Mouse (Mus musculus): ENCODE results near the gene Cisd1.

DNA sequence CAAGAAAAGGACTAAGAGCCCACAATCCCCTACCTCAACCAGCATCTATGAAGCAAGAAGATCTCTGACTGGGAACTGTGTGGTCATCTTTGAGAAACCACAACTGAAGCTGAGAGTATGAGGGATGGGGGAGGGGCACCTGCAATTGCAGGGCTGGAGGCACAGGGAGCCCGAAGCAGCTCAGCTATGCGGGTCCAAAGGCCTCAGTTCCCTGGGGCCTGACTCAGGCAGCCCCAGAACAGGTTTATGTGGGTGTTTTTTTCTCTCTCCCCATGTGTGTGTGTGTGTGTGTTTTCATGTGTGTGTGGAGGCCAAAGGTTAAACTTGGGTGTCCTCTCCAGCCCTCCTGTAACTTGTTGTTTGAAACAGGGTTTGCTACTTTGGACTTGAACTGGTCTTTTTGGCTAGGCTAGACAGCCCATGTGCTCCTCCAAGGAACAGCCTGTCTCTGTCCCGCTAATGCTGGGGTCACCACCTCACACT, 53.5 kb downstream of the Cisd1 start:
- TF ChIP-seq CTCF (IDR thresholded peaks at IDR 0.05; ENCODE audit: control insufficient read depth, insufficient read depth, low read length) = no peak
- no peak for TF ChIP-seq POLR2A (IDR thresholded peaks at IDR 0.05; ENCODE audit: borderline replicate concordance, control insufficient read depth, low read depth, low read length)

Data from bone marrow, adult 2 months (tissue).